Mouse (Mus musculus): ENCODE data around the gene Fxyd5.

- TF ChIP-seq CTCF (IDR thresholded peaks at IDR 0.05; ENCODE audit: borderline replicate concordance, extremely low read depth, insufficient read depth, insufficient read length) (no peak), POLR2A (IDR thresholded peaks at IDR 0.05; ENCODE audit: borderline replicate concordance, extremely low read depth, insufficient read depth, insufficient read length, poor library complexity, severe bottlenecking) (no peak)
Measured at GRCm38 (mm10) chr7:31052251-31052635, 10.0 kb upstream of the Fxyd5 start.

Data from brain, embryonic 14.5 days (tissue).